Mouse (Mus musculus) adipocyte (in vitro differentiated cells): ENCODE measurements around the gene Klri1.
"Not testable (repeated sequence)": the region's sequence is repeated elsewhere in the genome, so short reads cannot be mapped to it uniquely, and the experiment has no call there.

Source experiments
- DNase-seq: peaks from one replicate; pipeline ENCODE4 v3.0.0-alpha.2; 2016; ENCODE audit warnings: low spot score

Gene Klri1

DNA sequence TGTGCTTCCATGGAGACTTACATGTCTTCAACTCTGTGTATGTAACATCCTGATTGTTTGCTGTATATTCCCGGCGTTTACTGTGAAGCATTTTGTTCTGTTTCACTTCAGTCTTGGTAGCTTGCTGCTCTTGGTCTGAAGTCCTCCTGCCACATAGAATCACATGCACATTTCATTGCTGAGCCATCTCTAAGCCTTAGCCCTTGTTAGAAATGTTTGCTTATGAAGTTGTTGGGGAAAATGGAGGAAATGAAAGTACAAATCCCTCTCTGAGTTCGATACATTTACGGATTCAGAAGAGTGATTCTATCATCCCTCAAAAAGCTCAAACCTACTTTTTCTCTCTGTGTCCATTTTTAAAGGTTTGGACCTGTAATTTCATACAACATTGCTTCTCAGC, at the start of gene Klri1:
Gene Klri1, minus strand, starts transcription at position 101 of the 400 bp plus-strand sequence.
- no peak for DNase-seq

DNA sequence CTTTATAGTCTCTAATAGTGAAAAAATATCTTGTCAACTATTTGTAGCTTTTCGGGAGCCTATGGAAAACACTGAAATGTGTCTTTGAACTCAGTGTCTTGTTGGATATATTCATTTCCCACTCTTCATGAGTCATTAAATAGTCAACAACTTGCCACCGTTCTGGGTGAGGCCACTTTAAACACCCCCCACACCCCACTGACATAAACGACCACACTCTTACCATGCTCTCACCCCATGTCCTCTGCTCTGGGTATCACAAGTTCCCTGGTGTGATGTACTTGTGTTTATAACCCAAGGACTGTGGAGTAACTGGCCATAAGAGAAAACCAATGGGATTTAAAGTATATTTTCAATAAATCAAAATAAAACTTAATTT, 30.7 kb upstream of the Klri1 start:
- DNase-seq: no peak

DNA sequence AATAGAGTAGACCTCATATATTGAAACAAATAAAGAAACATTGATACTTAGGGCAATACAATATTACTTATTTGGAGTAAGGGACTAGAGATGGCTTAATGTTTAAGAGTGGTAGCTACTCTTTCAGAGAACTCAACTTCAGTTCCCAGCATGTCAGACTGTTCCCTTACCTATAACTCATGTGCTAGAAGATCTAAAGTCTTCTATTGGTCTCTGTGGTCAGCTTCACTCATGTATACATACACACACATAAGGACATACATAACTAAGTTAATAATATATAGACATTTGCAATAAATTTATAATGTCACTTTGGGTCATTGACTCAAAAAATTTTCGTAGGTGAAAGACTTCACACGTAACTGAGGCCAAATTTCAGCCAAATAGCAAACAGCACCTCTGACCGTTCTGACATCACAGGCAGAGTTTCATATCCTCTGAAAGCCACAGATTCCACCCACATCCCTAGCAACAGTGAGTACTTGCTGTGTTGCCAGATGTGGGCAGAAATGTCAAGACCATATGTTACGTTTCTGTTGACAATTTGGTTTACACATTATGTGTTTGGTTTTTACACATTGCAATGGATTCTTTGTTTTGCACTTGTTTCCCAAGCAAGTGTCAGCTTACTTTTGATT, 30.2 kb upstream of the Klri1 start:
- no peak for DNase-seq

DNA sequence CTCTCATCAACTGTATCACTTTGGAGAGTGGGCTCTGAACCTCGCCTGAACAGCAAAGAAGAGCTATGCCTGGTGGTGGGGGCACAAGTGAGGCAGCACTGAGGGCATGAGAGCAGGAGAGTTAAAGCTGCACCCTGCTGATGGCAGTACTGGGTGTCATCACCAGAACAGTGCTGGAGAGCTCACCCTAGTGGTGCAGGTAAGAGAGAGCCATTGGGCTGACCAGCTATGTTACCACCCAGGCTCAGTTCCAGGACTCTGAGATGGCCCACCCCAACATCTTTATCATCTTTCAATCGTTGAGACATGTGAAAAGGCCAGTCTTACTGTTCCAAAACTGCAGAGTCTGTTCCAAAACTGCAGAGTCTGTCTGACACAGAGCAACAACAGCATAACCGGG, 29.2 kb upstream of the Klri1 start:
- no peak for DNase-seq

DNA sequence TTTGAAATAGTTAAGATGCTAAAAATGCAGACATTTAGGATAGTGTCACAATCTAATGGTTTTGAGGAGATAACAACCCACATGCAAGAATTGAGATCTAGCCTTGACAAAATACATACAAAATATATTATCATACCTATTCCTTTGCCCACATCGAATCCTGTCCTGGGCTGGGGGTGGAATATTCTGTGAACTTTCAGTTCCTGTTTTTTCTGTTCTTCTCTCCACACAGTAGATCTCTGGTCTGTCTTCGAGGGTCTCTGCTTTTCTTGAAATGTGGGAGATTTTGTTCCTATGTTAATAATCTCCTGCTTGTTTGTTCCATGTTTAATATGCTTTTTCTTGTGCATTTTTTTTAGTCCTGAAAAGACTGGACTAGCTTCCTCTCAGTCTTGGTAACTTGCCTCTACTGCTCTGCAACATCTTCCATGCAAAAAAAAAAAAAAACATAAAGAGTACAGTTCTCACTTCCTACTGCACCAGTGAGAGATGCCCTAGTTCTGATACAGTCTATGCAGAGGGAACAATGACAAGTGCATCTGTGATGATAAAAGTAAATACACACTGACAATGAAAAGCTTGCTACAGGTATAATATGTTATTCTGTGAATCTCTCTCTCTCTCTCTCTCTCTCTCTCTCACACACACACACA, 23.3 kb upstream of the Klri1 start, which contains the start of gene Klri2:
Gene Klri2, minus strand, starts transcription at position 416 of the 653 bp plus-strand sequence.
- no peak for DNase-seq

DNA sequence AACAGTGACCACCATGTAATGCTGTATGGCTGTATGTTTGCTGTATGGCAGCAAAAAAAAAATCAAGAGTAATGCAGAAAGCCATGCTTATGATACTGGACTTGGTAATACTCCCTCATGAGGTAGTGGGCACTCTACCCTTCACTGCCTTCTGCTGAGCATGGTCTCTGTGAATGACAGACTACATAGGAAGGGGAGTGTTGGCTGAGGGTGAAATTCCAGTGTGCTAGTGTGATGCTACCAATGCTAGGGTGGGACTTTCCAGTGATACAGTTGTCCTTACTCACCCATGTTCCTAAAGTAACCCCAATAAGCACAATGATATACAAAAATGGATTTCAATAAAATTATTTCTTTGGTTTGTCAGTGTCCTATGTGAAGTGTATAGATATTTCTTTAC, 19.5 kb upstream of the Klri1 start:
- DNase-seq: no peak

DNA sequence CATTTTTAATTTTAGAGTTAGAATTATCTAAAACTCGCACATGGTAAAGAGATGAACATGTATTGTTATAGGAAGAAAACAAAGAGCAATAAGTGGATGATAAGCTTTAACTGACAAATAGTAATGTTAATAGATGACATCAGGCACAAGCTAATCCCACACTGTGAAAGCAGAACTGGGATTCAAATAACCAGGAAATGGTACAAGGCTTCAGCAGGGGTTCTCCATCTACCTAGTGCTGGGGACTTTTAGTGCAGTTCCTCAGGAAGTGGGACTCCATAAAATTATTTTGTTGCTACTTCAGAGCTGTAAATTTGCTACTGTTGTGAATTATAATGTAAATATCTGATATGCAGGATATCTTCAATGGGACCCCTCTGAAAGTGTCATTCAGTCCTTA, 10.3 kb upstream of the Klri1 start:
- DNase-seq: no peak

DNA sequence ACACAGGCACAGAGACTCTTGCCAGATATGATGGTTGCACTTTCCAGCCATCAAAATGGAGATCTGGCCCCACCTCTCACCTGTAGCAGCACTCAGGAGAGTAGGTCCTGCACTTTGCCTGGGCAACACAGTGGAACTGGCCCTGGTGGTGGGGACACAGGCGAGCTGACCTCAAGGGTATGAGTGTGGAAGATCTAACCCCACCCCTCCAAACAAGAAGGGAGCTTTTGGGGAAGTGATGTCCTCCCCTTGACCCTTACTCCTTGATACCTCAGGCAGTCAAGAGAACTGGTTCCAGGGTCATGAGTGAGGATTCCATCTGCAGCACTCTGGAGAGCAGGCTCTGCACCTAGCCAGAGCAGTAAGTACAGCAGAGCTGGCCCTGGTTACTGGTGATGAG, 4.5 kb upstream of the Klri1 start:
- DNase-seq: no peak

DNA sequence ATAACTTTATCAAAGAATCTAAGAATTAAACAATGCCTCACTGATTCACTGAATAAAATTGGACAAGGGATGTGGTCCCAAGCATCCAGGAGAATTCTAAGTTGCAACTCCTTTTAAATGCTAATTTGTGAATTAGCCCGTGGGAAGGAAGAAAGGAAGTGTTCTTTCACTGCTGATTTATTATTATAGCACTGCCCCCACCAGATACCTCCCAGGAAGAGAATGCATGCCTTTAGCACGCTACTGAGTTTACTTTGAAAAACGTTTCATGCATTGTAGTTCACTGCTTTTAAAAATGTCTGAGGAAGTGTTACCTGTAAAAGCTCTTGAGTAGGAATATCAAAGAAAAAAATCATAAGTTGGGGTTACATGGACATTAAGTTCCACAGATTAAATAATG, 3.6 kb upstream of the Klri1 start:
- no peak for DNase-seq

DNA sequence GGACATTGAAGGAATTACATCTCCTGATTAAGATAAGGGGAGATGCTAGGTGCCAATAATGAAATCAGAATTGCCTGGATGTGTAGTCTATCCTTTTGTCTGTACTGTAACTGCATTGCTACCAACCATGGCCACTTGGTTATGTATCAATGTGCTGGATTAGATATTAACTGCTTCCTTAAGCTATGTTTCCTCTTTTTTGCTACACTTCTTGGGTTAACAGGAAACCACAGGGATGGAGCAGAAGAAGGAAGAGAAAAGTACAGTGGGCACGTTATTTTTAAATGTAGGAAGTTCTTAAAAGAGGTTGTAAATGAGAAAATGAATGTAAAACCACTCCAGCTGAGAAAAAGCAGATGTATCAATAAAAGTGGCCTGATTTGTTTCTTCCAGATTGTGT, 3.4 kb downstream of the Klri1 start:
- DNase-seq: no peak

DNA sequence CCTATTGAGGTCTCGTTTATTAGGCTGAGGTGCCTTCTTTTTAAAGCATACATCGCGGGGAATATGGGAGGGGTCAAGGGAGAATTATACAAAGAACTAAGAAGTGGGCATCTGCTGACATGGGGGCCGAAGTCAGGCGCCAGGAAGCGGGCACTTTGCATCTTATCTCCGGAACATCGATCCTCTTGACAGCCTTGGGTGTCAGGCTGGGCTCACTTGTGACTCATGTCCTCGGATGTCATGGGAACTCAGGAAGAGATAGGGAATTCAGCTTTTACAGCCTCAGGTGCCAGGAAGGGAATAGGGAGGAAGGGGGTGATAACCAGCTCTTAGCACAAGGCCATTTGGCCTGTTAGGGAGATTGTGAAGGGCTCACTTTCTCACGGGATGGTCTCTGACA, 25.5 kb downstream of the Klri1 start:
- DNase-seq: not testable (repeated sequence)

DNA sequence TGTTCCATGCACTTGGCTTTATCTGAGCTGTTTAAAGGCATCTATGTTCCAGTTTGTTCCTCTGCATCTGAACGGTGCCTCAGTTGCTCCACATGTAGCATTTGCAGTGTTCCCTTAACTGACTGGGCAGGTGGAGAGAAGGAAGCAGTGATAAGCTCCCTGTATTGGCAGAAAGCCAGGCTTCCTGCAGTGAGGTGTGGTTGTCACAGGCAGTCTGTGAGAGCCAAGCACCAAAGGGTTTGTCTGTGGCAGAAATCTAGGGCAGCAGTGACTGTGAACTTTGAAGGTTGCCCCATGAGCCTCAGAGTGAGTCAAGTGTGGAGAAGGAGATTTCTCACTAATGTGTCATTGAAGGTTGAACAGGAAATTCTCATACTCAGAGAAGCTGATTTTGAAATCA, 36.6 kb downstream of the Klri1 start:
- no peak for DNase-seq

DNA sequence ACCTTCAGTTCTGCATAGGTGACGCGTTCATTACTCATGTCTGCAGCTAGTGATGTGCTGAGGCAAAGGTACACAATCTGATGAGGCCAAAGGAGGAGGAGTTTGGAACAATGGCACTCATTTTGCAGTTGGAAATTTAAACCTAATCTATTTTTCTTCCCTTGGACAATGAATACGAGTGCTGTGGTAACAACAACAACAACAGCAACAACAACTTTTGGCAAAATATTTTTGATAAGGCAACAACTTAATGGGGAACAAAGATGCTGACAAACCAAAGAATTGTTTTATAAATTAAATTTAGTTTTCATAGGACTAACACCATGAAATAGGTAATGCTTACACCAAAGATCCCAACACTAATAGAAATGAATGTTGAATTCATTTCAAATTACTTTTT, 38.1 kb downstream of the Klri1 start, which contains the start of gene Klrc1:
Gene Klrc1, minus strand, starts transcription at position 101 of the 400 bp plus-strand sequence.
- no peak for DNase-seq

DNA sequence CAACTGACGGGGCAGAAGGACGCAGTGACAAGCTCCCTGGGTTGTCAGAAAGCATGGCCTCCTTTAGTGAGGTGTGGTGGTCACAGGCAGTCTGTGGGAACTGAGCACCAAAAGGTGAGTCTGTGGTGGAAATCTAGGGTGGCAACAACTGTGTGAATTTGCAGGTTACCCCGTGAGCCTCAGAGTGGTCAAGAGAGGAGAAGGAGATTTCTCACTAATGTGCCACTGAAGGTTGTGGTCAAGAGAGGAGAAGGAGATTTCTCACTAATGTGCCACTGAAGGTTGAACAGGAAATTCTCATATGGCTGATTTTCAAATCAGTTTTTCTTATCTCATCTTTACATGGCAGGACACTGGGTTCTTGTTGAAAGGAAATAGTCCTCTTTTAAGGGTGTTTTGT, 55.6 kb downstream of the Klri1 start:
- not testable (repeated sequence) for DNase-seq

DNA sequence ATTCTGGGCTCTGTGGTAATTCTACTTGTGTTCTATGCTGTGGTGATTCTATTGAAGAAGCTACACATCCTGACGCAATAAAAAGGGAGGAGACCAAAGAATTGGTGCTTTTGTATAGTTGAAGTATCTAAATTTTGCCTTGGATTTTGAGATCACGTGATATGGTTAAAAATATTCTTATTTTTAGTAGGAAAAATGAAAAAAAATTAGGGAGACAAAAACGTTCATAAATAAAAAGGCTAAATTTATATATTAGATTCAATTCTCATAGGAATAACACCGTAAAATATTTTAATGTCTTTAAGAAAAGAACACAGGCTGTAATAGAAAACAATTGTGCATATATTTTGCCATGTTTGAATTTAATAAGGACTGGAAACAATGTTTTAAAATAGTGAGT, 56.3 kb downstream of the Klri1 start, which contains the start of gene Klrc2:
Gene Klrc2, minus strand, starts transcription at position 101 of the 400 bp plus-strand sequence.
- DNase-seq: not testable (repeated sequence)
